Mouse (Mus musculus): ENCODE measurements around the gene Filip1. TPM values are rescaled to one million over a fixed set of nuclear protein-coding genes. Genes with fewer than 3 reads are reported as not detected.

Gene Filip1
- polyA plus RNA-seq, 1 experiment = 3.3 TPM

- no peak for TF ChIP-seq POLR2A (IDR thresholded peaks at IDR 0.05; ENCODE audit: borderline replicate concordance, extremely low read depth, insufficient read depth, insufficient read length, poor library complexity, severe bottlenecking)
- TF ChIP-seq CTCF (IDR thresholded peaks at IDR 0.05; ENCODE audit: borderline replicate concordance, extremely low read depth, insufficient read depth, insufficient read length) = no peak
- DNase-seq (ENCODE audit: low read depth) = peak; percentile 17
Observed at GRCm38 (mm10) chr9:79921701-79922492, 90.8 kb downstream of the Filip1 start.

DNA sequence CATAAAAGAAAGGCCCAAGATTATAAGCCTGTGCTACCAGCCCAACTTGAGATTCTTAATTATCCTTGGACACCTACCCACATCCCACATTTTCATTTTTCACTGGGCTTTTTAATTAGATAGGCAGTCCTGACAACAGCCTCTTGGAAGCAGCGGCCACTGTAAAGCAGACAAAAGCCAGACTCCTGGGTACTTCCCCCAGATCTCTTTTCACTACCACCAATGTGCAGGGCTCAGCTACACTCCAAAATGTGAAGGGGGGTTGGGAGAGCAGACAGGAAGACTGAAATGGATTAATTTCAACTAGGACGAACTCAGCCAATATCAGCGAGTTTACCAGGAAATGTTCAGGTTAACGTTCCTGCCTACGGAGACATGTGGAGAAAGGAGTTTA is 92.1 kb downstream of the Filip1 start:
- peak; percentile 58 for DNase-seq (ENCODE audit: low read depth)
- TF ChIP-seq POLR2A (IDR thresholded peaks at IDR 0.05; ENCODE audit: borderline replicate concordance, extremely low read depth, insufficient read depth, insufficient read length, poor library complexity, severe bottlenecking) (no peak), CTCF (IDR thresholded peaks at IDR 0.05; ENCODE audit: borderline replicate concordance, extremely low read depth, insufficient read depth, insufficient read length) (no peak)

- DNase-seq (ENCODE audit: low read depth) = peak; percentile 34
- TF ChIP-seq POLR2A (IDR thresholded peaks at IDR 0.05; ENCODE audit: borderline replicate concordance, extremely low read depth, insufficient read depth, insufficient read length, poor library complexity, severe bottlenecking) (no peak), CTCF (IDR thresholded peaks at IDR 0.05; ENCODE audit: borderline replicate concordance, extremely low read depth, insufficient read depth, insufficient read length) (no peak)
Observed at GRCm38 (mm10) chr9:79919750-79920539, 92.7 kb downstream of the Filip1 start.

- TF ChIP-seq POLR2A (IDR thresholded peaks at IDR 0.05; ENCODE audit: borderline replicate concordance, extremely low read depth, insufficient read depth, insufficient read length, poor library complexity, severe bottlenecking) = no peak
- TF ChIP-seq CTCF (IDR thresholded peaks at IDR 0.05; ENCODE audit: borderline replicate concordance, extremely low read depth, insufficient read depth, insufficient read length) = no peak
- DNase-seq (ENCODE audit: low read depth) = no peak
Observed at GRCm38 (mm10) chr9:79919303-79919721, 93.3 kb downstream of the Filip1 start.

GRCm38 (mm10) chr9:79918325-79919117 is 94.1 kb downstream of the Filip1 start:
- TF ChIP-seq CTCF (IDR thresholded peaks at IDR 0.05; ENCODE audit: borderline replicate concordance, extremely low read depth, insufficient read depth, insufficient read length) (no peak), POLR2A (IDR thresholded peaks at IDR 0.05; ENCODE audit: borderline replicate concordance, extremely low read depth, insufficient read depth, insufficient read length, poor library complexity, severe bottlenecking) (no peak)
- peak; percentile 36 for DNase-seq (ENCODE audit: low read depth)

DNA sequence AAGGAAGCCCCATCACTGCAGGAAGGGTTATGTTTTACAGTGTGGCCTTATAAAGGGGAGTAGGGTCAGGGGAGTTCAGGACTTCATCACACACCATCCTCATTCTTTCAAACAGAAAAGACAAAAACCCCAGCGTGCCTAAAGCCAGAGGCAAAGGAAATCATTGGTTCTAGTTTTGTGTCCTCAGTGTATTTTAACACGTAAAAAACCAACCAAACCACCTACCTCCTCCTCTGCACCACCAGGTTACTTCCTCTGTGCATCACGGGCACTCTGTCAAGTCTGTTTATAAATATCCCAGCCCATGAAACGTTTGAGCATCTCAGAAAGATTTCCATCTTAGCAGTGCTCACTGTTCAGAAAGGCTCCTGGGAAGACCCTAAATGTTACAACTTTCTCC is 98.4 kb downstream of the Filip1 start:
- no peak for DNase-seq (ENCODE audit: low read depth)
- no peak for TF ChIP-seq CTCF (IDR thresholded peaks at IDR 0.05; ENCODE audit: borderline replicate concordance, extremely low read depth, insufficient read depth, insufficient read length)
- no peak for TF ChIP-seq POLR2A (IDR thresholded peaks at IDR 0.05; ENCODE audit: borderline replicate concordance, extremely low read depth, insufficient read depth, insufficient read length, poor library complexity, severe bottlenecking)

DNA sequence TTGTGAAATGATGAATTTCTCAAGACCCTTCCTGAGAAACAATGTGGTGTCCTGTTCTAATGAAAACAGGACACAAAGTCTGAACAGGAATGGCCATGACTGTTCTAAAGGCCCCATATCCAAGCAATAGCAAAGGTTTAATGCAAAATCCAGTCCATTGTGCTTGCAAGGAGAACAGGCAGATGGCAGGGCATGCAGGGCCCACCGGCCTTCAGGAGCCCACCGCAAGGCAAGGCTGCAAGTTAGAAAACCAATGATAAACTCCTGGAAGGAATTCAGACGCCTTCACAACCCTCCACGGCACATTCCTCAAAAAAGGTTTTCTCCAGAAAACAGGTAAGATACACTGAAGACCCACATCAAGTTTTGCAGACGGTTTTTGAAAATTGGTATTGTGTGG is 99.7 kb downstream of the Filip1 start:
- TF ChIP-seq CTCF (IDR thresholded peaks at IDR 0.05; ENCODE audit: borderline replicate concordance, extremely low read depth, insufficient read depth, insufficient read length) = no peak
- TF ChIP-seq POLR2A (IDR thresholded peaks at IDR 0.05; ENCODE audit: borderline replicate concordance, extremely low read depth, insufficient read depth, insufficient read length, poor library complexity, severe bottlenecking) = no peak
- DNase-seq (ENCODE audit: low read depth) = no peak

DNA sequence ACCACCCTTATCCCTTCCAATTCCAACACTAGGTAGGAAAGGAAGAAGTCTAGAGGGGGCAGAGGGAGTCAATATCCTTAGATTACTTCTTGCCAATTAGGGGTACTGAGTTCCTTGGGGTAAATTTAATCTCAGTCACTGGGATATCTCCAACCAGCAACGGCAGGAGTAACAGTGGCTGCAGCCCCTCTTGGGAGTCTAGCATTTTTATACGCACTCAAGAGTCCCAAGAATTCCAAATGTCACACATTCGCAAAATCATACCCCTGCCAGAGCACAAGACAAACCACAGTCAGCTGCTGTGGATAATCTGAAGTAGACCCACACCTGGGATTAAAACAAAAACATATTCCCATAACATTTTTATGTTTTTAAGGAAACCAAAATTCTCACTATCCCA is 102.5 kb downstream of the Filip1 start:
- DNase-seq (ENCODE audit: low read depth) = no peak

GRCm38 (mm10) chr9:79898815-79899214 is 113.8 kb downstream of the Filip1 start:
- DNase-seq (ENCODE audit: low read depth) = no peak
- TF ChIP-seq CTCF (IDR thresholded peaks at IDR 0.05; ENCODE audit: borderline replicate concordance, extremely low read depth, insufficient read depth, insufficient read length) (no peak), POLR2A (IDR thresholded peaks at IDR 0.05; ENCODE audit: borderline replicate concordance, extremely low read depth, insufficient read depth, insufficient read length, poor library complexity, severe bottlenecking) (no peak)

More for the DNA sequence above, 102.5 kb downstream of the Filip1 start:
- TF ChIP-seq CTCF (IDR thresholded peaks at IDR 0.05; ENCODE audit: borderline replicate concordance, extremely low read depth, insufficient read depth, insufficient read length) = no peak
- TF ChIP-seq POLR2A (IDR thresholded peaks at IDR 0.05; ENCODE audit: borderline replicate concordance, extremely low read depth, insufficient read depth, insufficient read length, poor library complexity, severe bottlenecking) = no peak

- DNase-seq (ENCODE audit: low read depth) = no peak
Observed at GRCm38 (mm10) chr9:79894665-79895064, 118.0 kb downstream of the Filip1 start.

More at GRCm38 (mm10) chr9:79894665-79895064, 118.0 kb downstream of the Filip1 start:
- TF ChIP-seq POLR2A (IDR thresholded peaks at IDR 0.05; ENCODE audit: borderline replicate concordance, extremely low read depth, insufficient read depth, insufficient read length, poor library complexity, severe bottlenecking) (no peak), CTCF (IDR thresholded peaks at IDR 0.05; ENCODE audit: borderline replicate concordance, extremely low read depth, insufficient read depth, insufficient read length) (no peak)

All from brain, embryonic 14.5 days (tissue).